Mouse (Mus musculus): ENCODE data around the gene Crebzf.

- TF ChIP-seq CTCF (IDR thresholded peaks at IDR 0.05; ENCODE audit: control insufficient read depth, insufficient read depth, insufficient read length) (no peak), MAX (IDR thresholded peaks at IDR 0.05) (no peak), USF1 (IDR thresholded peaks at IDR 0.05; ENCODE audit: low read depth) (no peak), MYOG (IDR thresholded peaks at IDR 0.05; ENCODE audit: control insufficient read depth, extremely low read depth, insufficient read length) (no peak)
Observed at GRCm38 (mm10) chr7:90473511-90473910, 31.0 kb downstream of the Crebzf start.

Measured in C2C12 (cell line).